Mouse (Mus musculus) bone marrow, adult 2 months (tissue): Measurements from ENCODE around the gene Gabrr3. TPM values are rescaled to one million over a fixed set of nuclear protein-coding genes. Genes with fewer than 3 reads are reported as not detected.
"Not testable (repeated sequence)": the region's sequence is repeated elsewhere in the genome, so short reads cannot be mapped to it uniquely, and the experiment has no call there.

ENCODE experiments used
- H3K27ac ChIP-seq: fragments of 200-500 bp; 2 replicates; pipeline ENCODE4 v1.5.1; 2012; ENCODE audit warnings: low read depth, mild to moderate bottlenecking, control low read depth, inconsistent platforms, low read length; ENCODE audit not compliant: control insufficient read depth, poor library complexity, insufficient read depth
- H3K4me1 ChIP-seq: fragments of 200-500 bp; 2 replicates; pipeline ENCODE4 v1.6.1; 2011; ENCODE audit warnings: low read length; ENCODE audit not compliant: control insufficient read depth, insufficient read depth
- H3K4me3 ChIP-seq: fragments of 200-500 bp; replicated peaks from 2 replicates; pipeline ENCODE3; 2011; ENCODE audit warnings: mild to moderate bottlenecking, low read depth, low read length, control low read depth; ENCODE audit not compliant: control insufficient read depth
- CTCF ChIP-seq: fragments of 200-500 bp; IDR thresholded peaks from 2 replicates; pipeline ENCODE4 v1.5.1; 2011; ENCODE audit warnings: low read length, control low read depth; ENCODE audit not compliant: control insufficient read depth, insufficient read depth
- POLR2A ChIP-seq: fragments of 200-500 bp; IDR thresholded peaks from 2 replicates; pipeline ENCODE4 v1.6.1; 2011; ENCODE audit warnings: low read depth, mild to moderate bottlenecking, control low read depth, low read length, borderline replicate concordance; ENCODE audit not compliant: control insufficient read depth
- WGBS: fragments of 180-500 bp; shearing (Covaris S2); methylation state at CpG from one replicate; pipeline ENCODE4 v1.1.7; 2018; 5-methylcytosine and 5-hydroxymethylcytosine counted together
- polyA plus RNA-seq: library from polyadenylated mRNA; stranded (reverse); fragments of >200 nt; gene quantifications from 2 replicates; pipeline ENCODE4 v1.2.4, GENCODE M21; 2011; ENCODE audit warnings: low replicate concordance; ENCODE audit not compliant: missing spikeins, insufficient read depth, insufficient read length

Gene Gabrr3
- polyA plus RNA-seq, 1 experiment: not detected

- H3K27ac ChIP-seq: no peak overlapping the region
- H3K4me3 ChIP-seq: no peak overlapping the region
- H3K4me1 ChIP-seq: no peaks in the 10 kb centered on the region; the same call in none of the 2 replicates
- no peak for TF ChIP-seq CTCF
- no peak for TF ChIP-seq POLR2A
Observed at GRCm38 (mm10) chr16:59449092-59449491, 42.0 kb downstream of the Gabrr3 start.

GRCm38 (mm10) chr16:59451813-59452212, 44.7 kb downstream of the Gabrr3 start:
- TF ChIP-seq CTCF (no peak), POLR2A (no peak)
- WGBS: 45% methylated on average over 5 of the region's 5 CpGs
- no peak overlapping the region for H3K27ac ChIP-seq
- no peaks in the 10 kb centered on the region; the same call in none of the 2 replicates for H3K4me1 ChIP-seq
- H3K4me3 ChIP-seq: no peak overlapping the region

- not testable (repeated sequence) for H3K27ac ChIP-seq, H3K4me3 ChIP-seq, H3K4me1 ChIP-seq
- WGBS: 26% methylated on average over 5 of the region's 5 CpGs
Observed at GRCm38 (mm10) chr16:59459259-59459861, 52.2 kb downstream of the Gabrr3 start.

DNA sequence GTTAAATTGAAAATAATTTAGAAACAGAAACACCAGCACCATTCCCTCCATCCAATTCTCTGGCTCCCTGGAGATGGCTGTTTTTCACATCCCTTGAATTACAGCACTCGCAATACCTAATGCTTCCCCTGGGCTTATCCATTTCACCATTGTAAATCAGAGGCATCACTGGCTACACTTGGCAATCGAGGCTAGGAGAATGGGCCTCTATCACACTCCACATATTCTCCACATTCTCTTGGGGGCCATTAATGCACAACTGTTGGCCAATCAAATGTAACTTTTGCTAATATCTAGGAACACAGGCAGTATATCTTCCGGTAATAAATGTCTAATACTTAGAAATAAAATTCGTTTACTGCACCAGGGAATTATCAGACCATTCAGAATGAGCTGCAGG, 56.4 kb downstream of the Gabrr3 start:
- H3K4me1 ChIP-seq: no peaks in the 10 kb centered on the region; the same call in 1 of the 2 replicates
- no peak for TF ChIP-seq CTCF
- H3K27ac ChIP-seq: no peak overlapping the region
- no peak overlapping the region for H3K4me3 ChIP-seq
- WGBS: 76% methylated on average over 4 of the region's 4 CpGs

DNA sequence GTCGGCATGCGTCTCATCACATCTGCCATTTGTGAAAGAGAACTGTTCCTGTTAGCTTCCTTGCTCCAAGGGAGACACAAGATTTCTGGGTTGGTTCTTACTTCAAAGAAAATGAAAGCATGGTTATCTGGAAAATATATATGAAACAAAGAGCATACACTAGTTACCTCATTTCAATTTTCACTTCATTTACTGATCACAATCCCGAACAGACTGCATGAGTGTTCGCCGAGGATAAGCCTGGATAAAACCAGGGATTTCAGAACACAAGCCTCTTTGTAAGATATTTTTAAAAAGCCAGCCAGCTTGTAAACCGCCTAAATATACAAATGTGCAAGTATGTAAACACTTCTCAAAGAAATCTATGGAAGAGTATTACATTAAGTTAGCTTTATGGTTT, 56.8 kb downstream of the Gabrr3 start:
- TF ChIP-seq POLR2A (no peak), CTCF (no peak)
- Histone ChIP-seq H3K4me3 (no peak overlapping the region), H3K4me1 (no peaks in the 10 kb centered on the region; the same call in 1 of the 2 replicates), H3K27ac (no peak overlapping the region)
- WGBS: 85% methylated on average over 6 of the region's 6 CpGs

- no peaks in the 10 kb centered on the region; the same call in 1 of the 2 replicates for H3K4me1 ChIP-seq
- H3K4me3 ChIP-seq: no peak overlapping the region
- 68% methylated on average over 1 of the region's 1 CpGs for WGBS
- TF ChIP-seq POLR2A (no peak), CTCF (no peak)
- H3K27ac ChIP-seq: no peak overlapping the region
Observed at GRCm38 (mm10) chr16:59469846-59470245, 62.7 kb downstream of the Gabrr3 start.

- Histone ChIP-seq H3K27ac (peak within 1 kb of the TSS; percentile 86), H3K4me1 (no peaks in the 10 kb centered on the region; the same call in 1 of the 2 replicates), H3K4me3 (peak within 1 kb of the TSS; percentile 99)
- TF ChIP-seq CTCF (no peak), POLR2A (peak; percentile 64; the same call in 1 of the 2 replicates)
- WGBS: under 1% methylated on average over 56 of the region's 56 CpGs
Observed at GRCm38 (mm10) chr16:59471637-59472278, 64.6 kb downstream of the Gabrr3 start, which contains the start of gene Riox2. Gene Riox2 (plus strand): TSS chr16:59471775.

DNA sequence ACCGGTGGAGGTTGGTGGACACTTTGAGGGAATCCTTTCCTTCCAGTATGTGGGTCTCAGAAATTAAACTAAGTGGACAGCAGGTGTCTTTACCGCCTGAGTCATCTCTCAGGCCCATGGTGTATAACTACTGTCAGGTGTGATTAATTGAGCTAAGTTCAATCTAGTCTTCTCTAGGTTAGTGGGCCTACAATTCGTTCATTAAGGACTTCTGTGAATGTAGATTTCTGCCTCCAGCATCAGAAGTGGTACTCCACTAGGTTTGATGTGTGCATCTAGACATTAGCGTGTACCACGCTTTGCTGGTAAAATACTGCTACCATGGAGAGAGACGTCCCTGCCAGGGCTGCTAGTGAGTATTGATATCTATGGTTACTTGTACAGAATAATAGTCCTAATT, 65.4 kb downstream of the Gabrr3 start:
- peak overlapping the region; percentile 30 for H3K4me3 ChIP-seq
- 48% methylated on average over 6 of the region's 6 CpGs for WGBS
- no peak overlapping the region for H3K27ac ChIP-seq
- no peaks in the 10 kb centered on the region; the same call in 1 of the 2 replicates for H3K4me1 ChIP-seq
- TF ChIP-seq POLR2A (no peak), CTCF (no peak)

- peak; percentile 90 for TF ChIP-seq CTCF
- TF ChIP-seq POLR2A: no peak
- Histone ChIP-seq H3K4me3 (no peak overlapping the region), H3K27ac (no peak overlapping the region), H3K4me1 (no peaks in the 10 kb centered on the region; the same call in 1 of the 2 replicates)
- WGBS: 23% methylated on average over 1 of the region's 1 CpGs
Observed at GRCm38 (mm10) chr16:59474788-59475187, 67.7 kb downstream of the Gabrr3 start.
